Mouse (Mus musculus) MEL (cell line): Measurements from ENCODE around the gene Arid1b. TPM values are rescaled to one million over a fixed set of nuclear protein-coding genes. Genes with fewer than 3 reads are reported as not detected.

ENCODE experiments used
- DNase-seq: peaks from one replicate; pipeline ENCODE4 v3.0.0; 2011; ENCODE audit warnings: low read depth, low spot score
- H3K27ac ChIP-seq: 2 replicates; pipeline ENCODE4 v1.5.1; 2012; ENCODE audit warnings: low read depth, mild to moderate bottlenecking, control low read depth, low read length, moderate library complexity; ENCODE audit not compliant: control insufficient read depth
- H3K27me3 ChIP-seq, 2 experiments: fragments of 150-350 bp in 1 of 2; sonication (generic) in 1 of 2; 2 replicates each; pipeline ENCODE4 v1.6.1; 2012; ENCODE audit warnings: low read length in 2 of 2, mild to moderate bottlenecking in 2 of 2, improper control_type of control experiment in 1 of 2, moderate library complexity in 1 of 2; ENCODE audit not compliant: insufficient read depth in 2 of 2, control insufficient read depth in 1 of 2
- H3K36me3 ChIP-seq, 2 experiments: 2 replicates each; pipeline ENCODE4 v1.6.1; 2012 to 2014; ENCODE audit warnings: low read length in 2 of 2, improper control_type of control experiment in 1 of 2, inconsistent platforms in 1 of 2, mild to moderate bottlenecking in 1 of 2; ENCODE audit not compliant: insufficient read depth in 2 of 2, control insufficient read depth in 1 of 2
- H3K4me1 ChIP-seq, 2 experiments: fragments of 150-350 bp in 1 of 2; sonication (generic) in 1 of 2; 2 replicates each; pipeline ENCODE4 v1.6.1; 2012; ENCODE audit warnings: low read length in 2 of 2, improper control_type of control experiment in 1 of 2, mild to moderate bottlenecking in 1 of 2; ENCODE audit not compliant: insufficient read depth in 2 of 2, control insufficient read depth in 1 of 2
- H3K4me3 ChIP-seq, 2 experiments: fragments of 150-350 bp in 1 of 2; sonication (generic) in 1 of 2; 2 replicates each; pipeline ENCODE4 v1.5.1; 2012; ENCODE audit warnings: low read depth in 2 of 2, low read length in 2 of 2, mild to moderate bottlenecking in 2 of 2, moderate library complexity in 2 of 2, control low read depth in 1 of 2, improper control_type of control experiment in 1 of 2; ENCODE audit not compliant: control insufficient read depth in 1 of 2, insufficient read depth in 1 of 2
- H3K79me2 ChIP-seq: 2 replicates; pipeline ENCODE4 v1.6.1; 2012; ENCODE audit warnings: mild to moderate bottlenecking, low read length, moderate library complexity; ENCODE audit not compliant: control insufficient read depth, poor library complexity, insufficient read depth
- H3K9ac ChIP-seq: 2 replicates; pipeline ENCODE4 v1.6.1; 2012; ENCODE audit warnings: low read depth, mild to moderate bottlenecking, control low read depth, low read length, moderate library complexity; ENCODE audit not compliant: control insufficient read depth, poor library complexity, severe bottlenecking
- H3K9me3 ChIP-seq: fragments of 150-350 bp; sonication (generic); replicated peaks from 2 replicates; pipeline ENCODE4 v1.6.1; 2012; ENCODE audit warnings: mild to moderate bottlenecking, low read length, improper control_type of control experiment, moderate library complexity; ENCODE audit not compliant: insufficient read depth
- CHD2 ChIP-seq: IDR thresholded peaks from 2 replicates; pipeline ENCODE4 v1.6.1; 2011; ENCODE audit warnings: low read length, improper control_type of control experiment
- CTCF ChIP-seq, 3 experiments: IDR thresholded peaks in 2 of 3; conservative IDR thresholded peaks in 1 of 3; 2 replicates each; pipeline ENCODE4 v1.5.1; 2011 to 2012; ENCODE audit warnings: low read length in 3 of 3, low read depth in 2 of 3, mild to moderate bottlenecking in 2 of 3, improper control_type of control experiment in 1 of 3, inconsistent platforms in 1 of 3, mixed read lengths in 1 of 3, moderate library complexity in 1 of 3; ENCODE audit not compliant: control insufficient read depth in 1 of 3, insufficient read depth in 1 of 3, poor library complexity in 1 of 3, severe bottlenecking in 1 of 3
- EP300 ChIP-seq, 2 experiments: IDR thresholded peaks; 2 replicates each; pipeline ENCODE4 v1.6.1; 2011; ENCODE audit warnings: improper control_type of control experiment in 2 of 2, low read length in 2 of 2, low read depth in 1 of 2, mild to moderate bottlenecking in 1 of 2
- ETS1 ChIP-seq: IDR thresholded peaks from 2 replicates; pipeline ENCODE4 v1.6.1; 2012; ENCODE audit warnings: low read depth, mild to moderate bottlenecking, inconsistent platforms, low read length, improper control_type of control experiment, moderate library complexity
- GATA1 ChIP-seq: IDR thresholded peaks from 2 replicates; pipeline ENCODE4 v1.6.1; 2011; ENCODE audit warnings: low read depth, low read length, improper control_type of control experiment
- HCFC1 ChIP-seq: IDR thresholded peaks from 2 replicates; pipeline ENCODE4 v1.6.1; 2012; ENCODE audit warnings: low read depth, mild to moderate bottlenecking, inconsistent platforms, low read length, improper control_type of control experiment, moderate library complexity
- KAT2A ChIP-seq: conservative IDR thresholded peaks from 2 replicates; pipeline ENCODE4 v1.6.1; 2012; ENCODE audit warnings: low read depth, low read length, improper control_type of control experiment, inconsistent platforms
- MAFK ChIP-seq: IDR thresholded peaks from 2 replicates; pipeline ENCODE4 v1.6.1; 2011; ENCODE audit warnings: low read depth, mild to moderate bottlenecking, low read length, improper control_type of control experiment, borderline replicate concordance
- MEF2A ChIP-seq: IDR thresholded peaks from 2 replicates; pipeline ENCODE4 v1.6.1; 2014; ENCODE audit warnings: low read depth, mild to moderate bottlenecking, inconsistent platforms, low read length, improper control_type of control experiment; ENCODE audit not compliant: poor library complexity, insufficient replicate concordance, severe bottlenecking; ENCODE audit errors: extremely low read depth
- MYB ChIP-seq: IDR thresholded peaks from 2 replicates; pipeline ENCODE4 v1.6.1; 2011; ENCODE audit warnings: mild to moderate bottlenecking, low read depth, low read length, improper control_type of control experiment
- MYC ChIP-seq: IDR thresholded peaks from 2 replicates; pipeline ENCODE4 v1.6.1; 2011; ENCODE audit warnings: low read depth, mild to moderate bottlenecking, low read length, improper control_type of control experiment, moderate library complexity
- NELFE ChIP-seq: IDR thresholded peaks from 2 replicates; pipeline ENCODE4 v1.6.1; 2011; ENCODE audit warnings: low read depth, low read length, improper control_type of control experiment
- NRF1 ChIP-seq: IDR thresholded peaks from 2 replicates; pipeline ENCODE4 v1.6.1; 2014; ENCODE audit warnings: low read depth, mild to moderate bottlenecking, inconsistent platforms, low read length, improper control_type of control experiment, moderate library complexity; ENCODE audit not compliant: poor library complexity, insufficient read depth, severe bottlenecking
- POLR2AphosphoS2 ChIP-seq: IDR thresholded peaks from 2 replicates; pipeline ENCODE4 v1.6.1; 2011; ENCODE audit warnings: low read length, improper control_type of control experiment
- RAD21 ChIP-seq: IDR thresholded peaks from 2 replicates; pipeline ENCODE4 v1.6.1; 2011; ENCODE audit warnings: mild to moderate bottlenecking, low read depth, low read length, improper control_type of control experiment
- SMC3 ChIP-seq: IDR thresholded peaks from 2 replicates; pipeline ENCODE4 v1.6.1; 2011; ENCODE audit warnings: low read depth, low read length, improper control_type of control experiment
- TAL1 ChIP-seq: IDR thresholded peaks from 2 replicates; pipeline ENCODE4 v1.6.1; 2012; ENCODE audit warnings: mild to moderate bottlenecking, inconsistent platforms, low read length, moderate library complexity, mixed read lengths
- TBP ChIP-seq: IDR thresholded peaks from 2 replicates; pipeline ENCODE4 v1.8.0; 2011; ENCODE audit warnings: low read depth, low read length, improper control_type of control experiment
- TCF12 ChIP-seq: IDR thresholded peaks from 2 replicates; pipeline ENCODE4 v1.6.1; 2014; ENCODE audit warnings: low read depth, mild to moderate bottlenecking, inconsistent platforms, low read length, improper control_type of control experiment, moderate library complexity
- UBTF ChIP-seq: IDR thresholded peaks from 2 replicates; pipeline ENCODE4 v1.6.1; 2012; ENCODE audit warnings: low read depth, mild to moderate bottlenecking, inconsistent platforms, low read length, improper control_type of control experiment, moderate library complexity, borderline replicate concordance; ENCODE audit not compliant: insufficient read depth
- ZC3H11A ChIP-seq: IDR thresholded peaks from 2 replicates; pipeline ENCODE4 v1.6.1; 2012; ENCODE audit warnings: low read depth, mild to moderate bottlenecking, inconsistent platforms, low read length, improper control_type of control experiment
- ZKSCAN1 ChIP-seq: IDR thresholded peaks from 2 replicates; pipeline ENCODE4 v1.6.1; 2012; ENCODE audit warnings: low read depth, mild to moderate bottlenecking, inconsistent platforms, low read length, improper control_type of control experiment, moderate library complexity
- polyA plus RNA-seq, 2 experiments: library from polyadenylated mRNA; stranded (reverse) in 1 of 2; unstranded in 1 of 2; fragments of >175 nt in 1 of 2; fragments of >200 nt in 1 of 2; gene quantifications; 2 replicates each; pipeline versions ENCODE4 v1.2.1 to v1.2.4; 2012; ENCODE audit warnings: low replicate concordance in 2 of 2, low read depth in 1 of 2; ENCODE audit not compliant: insufficient read length in 2 of 2, insufficient read depth in 1 of 2, missing spikeins in 1 of 2
- total RNA-seq: library from RNA; depleted of rRNA; stranded (reverse); fragments of 300-350 nt; gene quantifications from 2 replicates; pipeline ENCODE4 v1.2.3, GENCODE M21; 2012

Gene Arid1b
- total and polyA plus RNA-seq, 3 experiments = 13.4 to 17.4 TPM; not detected in 1

- H3K27ac ChIP-seq = no peak overlapping the region
- H3K9ac ChIP-seq = no peak overlapping the region
- no peaks in the 10 kb centered on the region for H3K27me3 ChIP-seq
- peaks cover 0 to 2% of the 10 kb centered on the region in 2 experiments; a peak in 2 of 4 replicates for H3K36me3 ChIP-seq
- H3K4me3 ChIP-seq = no peak overlapping the region
- H3K9me3 ChIP-seq = no peaks in the 10 kb centered on the region
- no peak for DNase-seq
- H3K4me1 ChIP-seq = peaks cover 0 to 3% of the 10 kb centered on the region in 2 experiments; a peak in 2 of 4 replicates
- no peaks in the 10 kb centered on the region for H3K79me2 ChIP-seq
- no peak for TF ChIP-seq ZC3H11A
- TF ChIP-seq KAT2A = no peak
- TF ChIP-seq GATA1 = no peak
- no peak for TF ChIP-seq TAL1
- TF ChIP-seq MAFK = no peak
- TF ChIP-seq UBTF = no peak
- TF ChIP-seq MEF2A = no peak
- TF ChIP-seq EP300 (IDR thresholded peaks at IDR 0.05; ENCODE audit: low read depth in 1 of 2, low read length in 2 of 2) = no peak
- no peak for TF ChIP-seq TBP
- TF ChIP-seq TCF12 = no peak
- TF ChIP-seq CHD2 = no peak
- TF ChIP-seq ETS1 = no peak
- no peak for TF ChIP-seq MYB
- TF ChIP-seq, all 39 proteins: peak for 0
These were observed 140.1 kb downstream of the Arid1b start for GRCm38 (mm10) chr17:5134271-5134670.

GRCm38 (mm10) chr17:5137936-5138335 is 143.8 kb downstream of the Arid1b start:
- no peak overlapping the region for H3K4me3 ChIP-seq
- peaks cover 4 to 5% of the 10 kb centered on the region in 2 experiments; a peak in 3 of 4 replicates for H3K4me1 ChIP-seq
- H3K36me3 ChIP-seq = no peaks in the 10 kb centered on the region; a peak in 1 of 4 replicates
- H3K9me3 ChIP-seq = no peaks in the 10 kb centered on the region
- no peak overlapping the region; the same call in 1 of the 2 replicates for H3K27ac ChIP-seq
- peaks cover 3% of the 10 kb centered on the region; the same call in 1 of the 2 replicates for H3K79me2 ChIP-seq
- H3K9ac ChIP-seq = no peak overlapping the region
- no peaks in the 10 kb centered on the region for H3K27me3 ChIP-seq
- DNase-seq = no peak
- TF ChIP-seq MEF2A = no peak
- no peak for TF ChIP-seq CHD2
- TF ChIP-seq CTCF (IDR thresholded peaks at IDR 0.05 in 2 of 3, conservative IDR thresholded peaks at IDR 0.05 in 1 of 3; ENCODE audit: control insufficient read depth in 1 of 3, insufficient read depth in 1 of 3, low read depth in 2 of 3, low read length in 3 of 3, poor library complexity in 1 of 3, severe bottlenecking in 1 of 3) = no peak
- TF ChIP-seq HCFC1 = no peak
- no peak for TF ChIP-seq NRF1
- TF ChIP-seq MYC = no peak
- no peak for TF ChIP-seq SMC3
- no peak for TF ChIP-seq KAT2A
- no peak for TF ChIP-seq ZKSCAN1
- TF ChIP-seq POLR2AphosphoS2 = no peak
- TF ChIP-seq TBP = no peak
- no peak for TF ChIP-seq NELFE
- no peak for TF ChIP-seq RAD21
